Mouse (Mus musculus) bone marrow macrophage, adult 2 months (primary cell): Measurements from ENCODE around the gene Il27. TPM values are rescaled to one million over a fixed set of nuclear protein-coding genes. Genes with fewer than 3 reads are reported as not detected.

ENCODE experiments used
- H3K27ac ChIP-seq: 2 replicates; pipeline ENCODE4 v1.5.1; 2012; ENCODE audit warnings: low read depth, low read length; ENCODE audit not compliant: insufficient read depth
- H3K4me1 ChIP-seq: 2 replicates; pipeline ENCODE4 v1.6.1; 2012; ENCODE audit warnings: low read length; ENCODE audit not compliant: control insufficient read depth, insufficient read depth
- H3K4me3 ChIP-seq: 2 replicates; pipeline ENCODE4 v1.5.1; 2012; ENCODE audit warnings: mild to moderate bottlenecking, low read length, moderate library complexity; ENCODE audit not compliant: insufficient read depth
- CTCF ChIP-seq: IDR thresholded peaks from 2 replicates; pipeline ENCODE4 v1.5.1; 2012; ENCODE audit warnings: low read depth, mild to moderate bottlenecking, low read length, moderate library complexity
- POLR2A ChIP-seq: IDR thresholded peaks from 2 replicates; pipeline ENCODE4 v1.6.1; 2012; ENCODE audit warnings: mild to moderate bottlenecking, low read depth, low read length, borderline replicate concordance
- polyA plus RNA-seq: library from polyadenylated mRNA; stranded (reverse); fragments of >200 nt; gene quantifications from 2 replicates; pipeline ENCODE4 v1.2.4, GENCODE M21; 2012; ENCODE audit not compliant: missing spikeins, insufficient read depth, insufficient read length

Gene Il27
- polyA plus RNA-seq, 1 experiment = 3.3 TPM

DNA sequence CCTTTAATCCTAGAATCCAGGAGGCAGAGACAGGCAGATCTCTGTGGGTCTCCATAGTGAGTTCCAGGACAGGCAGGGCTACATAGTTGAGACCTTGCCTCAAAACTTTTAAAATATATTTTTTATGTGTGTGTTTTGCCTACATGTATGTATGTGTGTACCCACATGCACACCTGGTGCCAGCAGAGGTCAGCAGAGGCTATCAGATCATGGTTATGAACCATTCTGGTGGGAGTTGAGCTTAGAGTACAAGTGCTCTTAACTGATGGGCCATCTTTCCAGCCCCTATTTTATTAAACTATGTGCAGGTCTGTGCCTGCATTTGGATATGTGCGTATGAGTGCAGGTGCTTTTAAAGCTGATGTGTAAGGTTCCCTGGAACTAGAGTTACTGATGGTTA is 39.9 kb downstream of the Il27 start:
- Histone ChIP-seq H3K4me3 (no peak overlapping the region), H3K4me1 (no peaks in the 10 kb centered on the region), H3K27ac (no peak overlapping the region)
- TF ChIP-seq CTCF = no peak
- no peak for TF ChIP-seq POLR2A

- Histone ChIP-seq H3K27ac (no peak overlapping the region), H3K4me3 (no peak overlapping the region), H3K4me1 (peaks cover 20% of the 10 kb centered on the region)
- TF ChIP-seq CTCF = no peak
- TF ChIP-seq POLR2A = no peak
Measured at GRCm38 (mm10) chr7:126545631-126546030, 49.1 kb downstream of the Il27 start.

GRCm38 (mm10) chr7:126541661-126542060 is 53.1 kb downstream of the Il27 start:
- TF ChIP-seq CTCF = no peak

More at GRCm38 (mm10) chr7:126541661-126542060, 53.1 kb downstream of the Il27 start:
- H3K4me1 ChIP-seq = peaks cover 19% of the 10 kb centered on the region
- no peak overlapping the region for H3K4me3 ChIP-seq
- no peak overlapping the region for H3K27ac ChIP-seq

Other genes with a start within 250 kb of the Il27 start
- 2.5 and 3.2 TPM in 2 replicates for gene Lat, start 225.4 kb downstream of the Il27 start, polyA plus RNA-seq
- 41.1 and 41.8 TPM in 2 replicates for gene Spns1, start 217.5 kb downstream of the Il27 start, polyA plus RNA-seq
- gene Nfatc2ip, start 198.2 kb downstream of the Il27 start, polyA plus RNA-seq = 9.5 and 10.3 TPM in 2 replicates
- gene Cd19, start 180.1 kb downstream of the Il27 start, polyA plus RNA-seq = not detected in 2 replicates
- gene Rabep2, start 166.2 kb downstream of the Il27 start, polyA plus RNA-seq = 25.3 and 30.6 TPM in 2 replicates
- 0.25 and 1.4 TPM in 2 replicates for gene Atp2a1, start 131.8 kb downstream of the Il27 start, polyA plus RNA-seq
- 26.1 and 27.6 TPM in 2 replicates for gene Sh2b1, start 119.5 kb downstream of the Il27 start, polyA plus RNA-seq
- 39.7 and 41.0 TPM in 2 replicates for gene Tufm, start 107.6 kb downstream of the Il27 start, polyA plus RNA-seq
- 128 and 131 TPM in 2 replicates for gene Atxn2l, start 91.5 kb downstream of the Il27 start, polyA plus RNA-seq
- gene Eif3c, start 28.5 kb downstream of the Il27 start, polyA plus RNA-seq = 142 and 148 TPM in 2 replicates
- gene Apobr, start 10.0 kb downstream of the Il27 start, polyA plus RNA-seq = 83.3 and 84.3 TPM in 2 replicates
- 219 and 238 TPM in 2 replicates for gene Cln3, start 9.1 kb downstream of the Il27 start, polyA plus RNA-seq
- 34.9 and 41.2 TPM in 2 replicates for gene Nupr1, start 35.9 kb upstream of the Il27 start, polyA plus RNA-seq
- gene Sgf29, start 54.4 kb upstream of the Il27 start, polyA plus RNA-seq = 28.6 and 31.7 TPM in 2 replicates
- 42.3 and 56.8 TPM in 2 replicates for gene Sult1a1, start 81.5 kb upstream of the Il27 start, polyA plus RNA-seq
- 62.1 and 63.7 TPM in 2 replicates for gene Bola2, start 100.5 kb upstream of the Il27 start, polyA plus RNA-seq
- 8.4 and 11.6 TPM in 2 replicates for gene Slx1b, start 100.8 kb upstream of the Il27 start, polyA plus RNA-seq
- 622 and 668 TPM in 2 replicates for gene Coro1a, start 112.8 kb upstream of the Il27 start, polyA plus RNA-seq
- 331 and 390 TPM in 2 replicates for gene Mapk3, start 164.7 kb upstream of the Il27 start, polyA plus RNA-seq
- gene Gdpd3, start 171.4 kb upstream of the Il27 start, polyA plus RNA-seq = 20.8 and 27.0 TPM in 2 replicates
- 392 and 412 TPM in 2 replicates for gene Ypel3, start 182.0 kb upstream of the Il27 start, polyA plus RNA-seq
- 1.9 and 2.8 TPM in 2 replicates for gene Tbx6, start 186.5 kb upstream of the Il27 start, polyA plus RNA-seq
- gene Ppp4c, start 197.6 kb upstream of the Il27 start, polyA plus RNA-seq = 153 and 164 TPM in 2 replicates
- gene Fam57b, start 202.7 kb upstream of the Il27 start, polyA plus RNA-seq = 0.74 and 0.85 TPM in 2 replicates
- not detected in 2 replicates for gene 4930451I11Rik, start 236.7 kb upstream of the Il27 start, polyA plus RNA-seq